Mouse (Mus musculus): ENCODE data around the gene Xpc.

GRCm38 (mm10) chr6:91445316-91445715 lies 70.4 kb downstream of the Xpc start:
- TF ChIP-seq CTCF (IDR thresholded peaks at IDR 0.05; ENCODE audit: insufficient read depth, low read length) (no peak), POLR2A (IDR thresholded peaks at IDR 0.05; ENCODE audit: borderline replicate concordance, extremely low read depth, low read depth, low read length) (no peak)

All from lung, adult 2 months (tissue).